Mouse (Mus musculus): ENCODE measurements around the gene Mef2b. TPM values are rescaled to one million over a fixed set of nuclear protein-coding genes. Genes with fewer than 3 reads are reported as not detected.

Mef2b gene
- total and polyA plus RNA-seq, 2 experiments from 2014 or later = 0.20 TPM; not detected in 1

DNA sequence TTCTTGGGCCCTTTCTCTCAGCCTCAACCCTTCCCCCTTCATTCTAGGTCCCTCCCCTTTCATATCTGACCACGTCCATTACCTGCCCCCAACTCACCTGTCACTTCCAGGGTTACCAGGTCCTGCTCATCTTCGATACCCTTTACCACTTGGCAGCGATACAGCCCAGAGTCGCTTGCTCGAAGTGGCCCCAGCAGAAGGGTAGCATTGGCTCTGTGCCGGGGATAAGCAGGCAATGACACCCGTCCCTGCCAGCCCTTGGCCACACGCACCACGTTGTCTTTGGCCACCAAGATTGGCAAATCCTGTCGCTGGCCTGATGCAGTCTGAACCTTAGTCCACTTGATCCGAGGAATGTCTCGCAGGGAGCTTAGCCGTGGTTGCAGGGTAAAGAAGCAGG lies 24.6 kb upstream of the Mef2b start:
- Histone ChIP-seq H3K27me3 (ENCODE audit: control insufficient read depth, insufficient read depth, low read length) (peaks cover 93% of the 10 kb centered on the region), H3K4me1 (ENCODE audit: control insufficient read depth, insufficient read depth) (no peaks in the 10 kb centered on the region), H3K36me3 (replicated peaks; ENCODE audit: control insufficient read depth, insufficient read depth, low read length) (no peaks in the 10 kb centered on the region), H3K4me2 (ENCODE audit: low read depth, low read length) (no peak overlapping the region), H3K4me3 (ENCODE audit: low read depth, low read length) (no peak overlapping the region), H3K27ac (ENCODE audit: low read depth) (no peak overlapping the region), H3K9ac (replicated peaks; ENCODE audit: low read depth, low read length) (no peak overlapping the region), H3K9me3 (replicated peaks; ENCODE audit: control insufficient read depth, low read length) (no peaks in the 10 kb centered on the region)
- DNase-seq (ENCODE audit: low spot score) (no peak), ATAC-seq (ENCODE audit: insufficient read depth, low read depth) (no peak)
- TF ChIP-seq CTCF (IDR thresholded peaks at IDR 0.05; ENCODE audit: low read depth) = no peak
- no peak for TF ChIP-seq EP300 (IDR thresholded peaks at IDR 0.05; ENCODE audit: low read depth)
- 59% methylated on average over 13 of the region's 13 CpGs for WGBS

- TF ChIP-seq CTCF (IDR thresholded peaks at IDR 0.05; ENCODE audit: low read depth) = no peak
- no peak for TF ChIP-seq EP300 (IDR thresholded peaks at IDR 0.05; ENCODE audit: low read depth)
- DNase-seq (ENCODE audit: low spot score) = peak; percentile 30
- Histone ChIP-seq H3K4me1 (ENCODE audit: control insufficient read depth, insufficient read depth) (no peaks in the 10 kb centered on the region), H3K9me3 (replicated peaks; ENCODE audit: control insufficient read depth, low read length) (no peaks in the 10 kb centered on the region), H3K4me2 (ENCODE audit: low read depth, low read length) (no peak overlapping the region), H3K27me3 (ENCODE audit: control insufficient read depth, insufficient read depth, low read length) (peaks cover 86% of the 10 kb centered on the region), H3K27ac (ENCODE audit: low read depth) (no peak overlapping the region), H3K9ac (replicated peaks; ENCODE audit: low read depth, low read length) (no peak overlapping the region), H3K36me3 (replicated peaks; ENCODE audit: control insufficient read depth, insufficient read depth, low read length) (no peaks in the 10 kb centered on the region), H3K4me3 (ENCODE audit: low read depth, low read length) (no peak overlapping the region)
- WGBS = 11% methylated on average over 9 of the region's 9 CpGs
- ATAC-seq (ENCODE audit: insufficient read depth, low read depth) = peak; percentile 10; the same call in 1 of the 2 replicates
These were observed 21.9 kb upstream of the Mef2b start for GRCm38 (mm10) chr8:70117611-70118010.

DNA sequence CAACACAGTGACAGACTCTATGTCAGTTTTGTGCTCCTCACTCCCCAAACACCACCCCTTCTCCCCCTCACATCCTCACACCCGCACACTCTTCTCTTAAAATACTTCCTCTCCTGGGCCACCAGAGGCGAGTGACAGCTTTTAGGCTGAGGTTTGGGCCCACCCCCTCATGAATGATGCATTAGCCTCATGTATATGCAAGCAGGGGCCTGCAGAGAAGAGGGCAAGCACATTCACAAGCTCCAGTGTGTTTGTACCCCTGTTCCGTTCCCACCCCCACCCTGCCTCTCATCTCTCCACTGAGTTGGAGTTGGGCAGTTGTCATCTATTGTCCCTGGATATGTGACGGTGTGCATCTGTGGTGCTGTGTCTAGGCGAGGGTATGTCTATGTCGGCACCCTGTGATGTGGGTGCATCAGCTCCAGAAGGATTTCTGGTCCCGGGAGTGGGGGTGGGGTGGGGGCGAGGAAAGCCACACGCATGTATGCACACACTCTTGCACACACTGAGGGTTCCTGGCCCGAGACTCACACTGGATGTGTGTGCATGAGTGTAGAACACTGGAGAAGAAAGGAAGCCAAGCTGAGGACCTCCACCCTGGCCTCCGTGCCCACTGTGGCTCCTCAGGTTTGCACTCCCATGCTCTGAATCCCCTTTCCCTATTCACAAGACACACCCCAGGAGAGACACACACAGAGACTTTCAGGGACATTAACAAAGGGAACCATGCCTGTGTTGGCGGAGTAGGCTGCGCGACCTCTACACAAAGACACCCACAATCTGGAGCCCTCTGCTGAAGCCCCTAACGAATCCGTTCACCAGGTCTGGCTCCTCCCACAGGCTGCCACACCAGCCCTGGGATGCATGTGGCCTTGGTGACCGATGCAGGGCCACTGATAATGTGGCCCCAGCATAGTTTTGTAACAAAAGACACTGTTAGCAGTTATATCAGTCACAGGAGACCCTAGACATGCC lies 20.5 kb upstream of the Mef2b start:
- Histone ChIP-seq H3K9ac (replicated peaks; ENCODE audit: low read depth, low read length) (no peak overlapping the region), H3K4me2 (ENCODE audit: low read depth, low read length) (no peak overlapping the region), H3K27ac (ENCODE audit: low read depth) (no peak overlapping the region), H3K4me1 (ENCODE audit: control insufficient read depth, insufficient read depth) (no peaks in the 10 kb centered on the region), H3K9me3 (replicated peaks; ENCODE audit: control insufficient read depth, low read length) (no peaks in the 10 kb centered on the region), H3K27me3 (ENCODE audit: control insufficient read depth, insufficient read depth, low read length) (peaks cover 72% of the 10 kb centered on the region), H3K4me3 (ENCODE audit: low read depth, low read length) (no peak overlapping the region), H3K36me3 (replicated peaks; ENCODE audit: control insufficient read depth, insufficient read depth, low read length) (no peaks in the 10 kb centered on the region)
- ATAC-seq (ENCODE audit: insufficient read depth, low read depth) = no peak
- WGBS = 18% methylated on average over 17 of the region's 17 CpGs
- no peak for TF ChIP-seq CTCF (IDR thresholded peaks at IDR 0.05; ENCODE audit: low read depth)
- DNase-seq (ENCODE audit: low spot score) = no peak

GRCm38 (mm10) chr8:70120667-70121066 lies 18.8 kb upstream of the Mef2b start, which contains the start of gene Ncan:
Ncan (minus strand) TSS chr8:70120873.
- H3K4me3 ChIP-seq (ENCODE audit: low read depth, low read length) = no peak within 1 kb of the TSS
- H3K9ac ChIP-seq (replicated peaks; ENCODE audit: low read depth, low read length) = no peak within 1 kb of the TSS
- TF ChIP-seq CTCF (IDR thresholded peaks at IDR 0.05; ENCODE audit: low read depth) (no peak), EP300 (IDR thresholded peaks at IDR 0.05; ENCODE audit: low read depth) (no peak)
- 2% methylated on average over 19 of the region's 19 CpGs for WGBS
- no peak for DNase-seq (ENCODE audit: low spot score)
- H3K27me3 ChIP-seq (ENCODE audit: control insufficient read depth, insufficient read depth, low read length) = peaks cover 58% of the 10 kb centered on the region
- H3K4me2 ChIP-seq (ENCODE audit: low read depth, low read length) = no peak within 1 kb of the TSS
- no peaks in the 10 kb centered on the region for H3K36me3 ChIP-seq (replicated peaks; ENCODE audit: control insufficient read depth, insufficient read depth, low read length)
- no peaks in the 10 kb centered on the region for H3K4me1 ChIP-seq (ENCODE audit: control insufficient read depth, insufficient read depth)
- H3K27ac ChIP-seq (ENCODE audit: low read depth) = no peak within 1 kb of the TSS
- no peak for ATAC-seq (ENCODE audit: insufficient read depth, low read depth)
- H3K9me3 ChIP-seq (replicated peaks; ENCODE audit: control insufficient read depth, low read length) = no peaks in the 10 kb centered on the region

- no peak overlapping the region for H3K27ac ChIP-seq (ENCODE audit: low read depth)
- DNase-seq (ENCODE audit: low spot score) (no peak), ATAC-seq (ENCODE audit: insufficient read depth, low read depth) (no peak)
- peaks cover 39% of the 10 kb centered on the region for H3K27me3 ChIP-seq (ENCODE audit: control insufficient read depth, insufficient read depth, low read length)
- no peak overlapping the region for H3K9ac ChIP-seq (replicated peaks; ENCODE audit: low read depth, low read length)
- H3K4me3 ChIP-seq (ENCODE audit: low read depth, low read length) = no peak overlapping the region
- H3K4me2 ChIP-seq (ENCODE audit: low read depth, low read length) = no peak overlapping the region
- WGBS = 47% methylated on average over 2 of the region's 2 CpGs
- H3K4me1 ChIP-seq (ENCODE audit: control insufficient read depth, insufficient read depth) = no peaks in the 10 kb centered on the region
- TF ChIP-seq EP300 (IDR thresholded peaks at IDR 0.05; ENCODE audit: low read depth) (no peak), CTCF (IDR thresholded peaks at IDR 0.05; ENCODE audit: low read depth) (peak; percentile 56)
- H3K9me3 ChIP-seq (replicated peaks; ENCODE audit: control insufficient read depth, low read length) = no peaks in the 10 kb centered on the region
- no peaks in the 10 kb centered on the region for H3K36me3 ChIP-seq (replicated peaks; ENCODE audit: control insufficient read depth, insufficient read depth, low read length)
These were observed 16.6 kb upstream of the Mef2b start for GRCm38 (mm10) chr8:70122863-70123262.
